Mouse (Mus musculus) spleen, postnatal 14 days (tissue): ENCODE data around the gene Lias.

ENCODE experiments used
- DNase-seq, 2 experiments: peaks; one replicate each; pipeline ENCODE4 v3.0.0; 2021 to 2022; ENCODE audit warnings: low spot score in 2 of 2

The Lias gene

DNA sequence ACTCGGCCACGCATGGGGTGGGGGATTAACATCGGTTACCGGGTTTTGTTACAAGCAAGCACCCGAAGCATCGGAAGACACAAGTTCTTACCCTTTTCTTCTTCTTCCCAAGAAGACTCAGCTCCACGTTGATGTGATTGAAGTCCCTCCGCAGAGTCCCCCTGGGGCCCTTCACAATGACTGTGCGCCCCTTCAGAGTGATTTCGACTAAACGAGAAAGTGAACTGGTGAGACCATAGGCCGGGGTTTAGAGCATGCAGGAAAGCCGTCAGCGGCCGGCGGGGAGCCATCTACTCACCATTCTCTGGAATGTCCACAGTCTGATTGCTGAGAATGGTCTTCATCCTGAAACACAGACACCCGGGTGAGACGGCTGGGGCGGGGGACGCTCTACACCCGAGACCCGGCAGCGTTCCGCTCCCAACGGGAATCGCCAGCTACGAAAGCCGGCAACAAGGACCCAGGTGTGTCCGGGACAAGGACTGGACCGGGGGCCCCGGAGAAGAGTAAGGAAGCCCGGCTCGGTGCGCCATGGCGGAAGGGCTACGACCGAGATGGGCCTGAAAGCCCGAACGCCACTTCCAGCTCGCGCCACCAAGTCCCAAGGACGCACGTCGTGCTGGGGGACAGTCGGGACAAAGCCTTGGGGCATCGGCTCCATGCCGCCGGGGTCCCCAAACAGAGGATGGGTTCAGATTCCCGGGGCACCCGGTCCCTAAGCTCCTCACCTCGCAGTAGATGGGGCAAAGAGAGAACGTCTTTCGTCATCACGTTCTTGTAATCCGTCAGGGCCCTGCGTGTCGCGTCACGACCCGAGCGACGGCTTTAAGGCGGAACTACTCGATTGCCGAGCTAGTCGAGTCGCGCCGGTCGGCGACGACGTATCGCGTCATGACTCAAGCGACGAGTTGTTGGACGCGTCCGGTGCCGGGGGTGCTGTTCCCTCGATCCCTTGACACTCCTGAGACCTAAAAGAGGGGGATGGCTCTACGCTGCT lies at the start of gene Lias, which contains the start of gene Rpl9:
Gene Lias, plus strand, starts transcription at position 850 of the 997 bp plus-strand sequence.
Gene Rpl9, minus strand, starts transcription at position 797 of the 997 bp plus-strand sequence.
- DNase-seq: peak; percentile 99

DNA sequence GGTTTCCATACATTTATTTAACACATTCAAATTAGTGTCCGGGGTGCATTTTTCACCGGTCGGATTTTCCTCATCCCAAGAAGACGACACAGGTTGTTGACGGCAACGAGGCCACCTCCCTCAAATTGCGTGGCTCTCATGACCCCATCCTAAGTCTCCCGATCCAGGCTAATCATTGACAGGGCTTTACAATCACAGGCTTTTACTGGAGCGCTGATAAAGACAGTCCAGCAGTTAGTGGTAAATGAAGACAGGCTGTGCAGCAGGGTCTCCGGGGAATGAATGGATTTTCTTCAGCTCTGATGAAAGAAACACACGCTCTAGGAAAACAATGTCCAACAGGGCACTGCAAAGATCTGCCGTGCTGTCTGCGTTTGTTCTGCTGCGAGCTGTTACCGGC lies 43.1 kb upstream of the Lias start, which contains the start of gene Klb:
Gene Klb, plus strand, starts transcription at position 147 of the 400 bp plus-strand sequence.
- DNase-seq: no peak

GRCm38 (mm10) chr5:65350508-65350907 lies 40.8 kb upstream of the Lias start:
- no peak for DNase-seq

DNA sequence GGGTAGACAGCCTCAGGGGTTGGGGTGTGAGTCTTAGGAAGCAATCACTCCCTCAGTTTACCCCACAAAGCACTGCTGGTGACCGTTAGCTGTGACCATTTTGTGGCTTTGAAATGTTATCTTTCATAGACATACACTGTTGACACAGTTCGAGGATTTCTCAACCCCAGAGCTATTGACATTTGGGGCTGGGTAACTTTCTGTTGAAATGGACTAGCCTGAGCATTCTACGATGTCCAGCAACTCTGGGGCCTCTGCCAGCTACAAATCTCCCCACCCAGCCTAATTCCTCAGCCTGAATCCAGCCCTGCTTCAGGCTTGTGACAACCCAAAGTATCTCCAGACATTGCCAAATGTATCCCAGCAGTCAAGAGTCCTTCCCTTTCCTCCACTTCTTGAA lies 37.2 kb upstream of the Lias start:
- no peak for DNase-seq

DNA sequence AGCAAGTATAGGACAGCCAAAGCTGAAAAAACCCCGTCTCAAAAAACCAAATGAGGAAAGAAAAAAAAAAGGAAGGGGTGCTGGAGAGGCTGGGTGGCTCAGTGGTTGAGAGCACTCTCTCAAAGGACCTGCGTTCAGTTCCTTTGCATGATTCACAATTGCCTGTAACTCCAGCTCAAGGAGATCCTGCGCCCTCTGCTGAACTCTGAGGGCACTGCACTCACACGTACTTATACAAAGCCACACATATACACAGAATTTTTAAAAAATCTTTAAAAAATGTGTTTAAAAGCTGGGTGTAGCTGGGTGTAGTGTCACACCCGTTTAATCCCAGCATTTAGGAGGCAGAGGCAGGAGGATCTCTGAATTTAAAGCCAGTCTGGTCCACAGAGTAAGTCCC lies 36.3 kb upstream of the Lias start:
- DNase-seq: no peak

- no peak for DNase-seq
Observed at GRCm38 (mm10) chr5:65356851-65357250, 34.4 kb upstream of the Lias start.

DNA sequence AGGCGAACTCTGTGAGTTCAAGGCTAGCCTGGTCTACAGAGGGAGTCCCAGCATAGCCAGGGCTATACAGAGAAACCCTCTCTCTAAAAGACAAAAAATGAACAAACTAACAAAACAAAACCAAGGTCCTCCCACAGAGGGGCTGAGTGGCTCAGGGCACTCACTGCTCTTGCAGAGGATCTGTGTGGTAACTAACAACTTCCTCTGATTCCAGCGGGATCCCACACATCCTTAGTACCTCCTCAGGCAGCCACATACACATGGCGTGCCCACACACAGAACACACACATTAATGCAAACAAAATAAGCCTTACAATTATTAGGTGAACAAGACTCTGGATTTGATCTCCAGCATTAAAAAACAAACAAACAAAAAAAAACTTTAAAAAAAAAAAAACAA lies 33.5 kb upstream of the Lias start:
- DNase-seq: no peak

GRCm38 (mm10) chr5:65367837-65368236 lies 23.5 kb upstream of the Lias start:
- DNase-seq: no peak

DNA sequence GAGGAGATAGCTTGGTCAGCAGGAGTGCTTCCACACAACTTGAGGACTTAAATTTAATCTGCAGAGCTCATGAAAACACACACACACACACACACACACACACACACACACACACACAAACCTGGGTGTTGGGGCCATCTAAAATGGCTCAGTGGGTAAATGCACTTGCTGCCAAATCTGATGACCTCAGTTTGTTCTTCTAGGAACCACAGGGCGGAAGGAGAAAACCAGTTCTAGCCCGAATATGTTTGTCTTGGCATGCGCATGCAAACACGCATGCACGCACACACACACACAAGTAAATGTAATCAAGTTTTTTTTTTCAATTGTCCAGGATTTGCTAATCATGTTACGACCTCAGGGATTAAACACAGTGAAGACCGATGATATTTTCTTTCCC lies 19.7 kb upstream of the Lias start:
- DNase-seq: no peak

- DNase-seq: no peak
Observed at GRCm38 (mm10) chr5:65374746-65375145, 16.6 kb upstream of the Lias start.

DNA sequence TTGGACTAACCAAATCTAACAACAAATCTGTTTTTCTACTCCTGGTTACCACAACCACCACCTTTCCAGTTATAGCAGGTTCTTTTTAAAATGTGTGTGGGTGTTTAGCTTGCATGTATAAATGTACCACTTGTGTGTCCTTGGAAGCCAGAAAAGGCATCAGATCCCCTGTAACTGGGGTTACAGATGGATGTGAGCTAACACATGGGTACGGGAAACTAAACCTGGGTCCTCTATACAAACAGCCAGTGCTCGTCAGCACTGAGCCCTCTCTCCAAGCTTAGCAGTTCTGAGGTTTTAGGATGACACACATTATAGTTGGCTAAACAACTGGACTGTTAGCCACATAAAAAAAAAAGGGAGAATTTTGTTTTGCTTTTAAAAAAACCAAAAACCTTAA lies 5.6 kb upstream of the Lias start:
- no peak for DNase-seq

DNA sequence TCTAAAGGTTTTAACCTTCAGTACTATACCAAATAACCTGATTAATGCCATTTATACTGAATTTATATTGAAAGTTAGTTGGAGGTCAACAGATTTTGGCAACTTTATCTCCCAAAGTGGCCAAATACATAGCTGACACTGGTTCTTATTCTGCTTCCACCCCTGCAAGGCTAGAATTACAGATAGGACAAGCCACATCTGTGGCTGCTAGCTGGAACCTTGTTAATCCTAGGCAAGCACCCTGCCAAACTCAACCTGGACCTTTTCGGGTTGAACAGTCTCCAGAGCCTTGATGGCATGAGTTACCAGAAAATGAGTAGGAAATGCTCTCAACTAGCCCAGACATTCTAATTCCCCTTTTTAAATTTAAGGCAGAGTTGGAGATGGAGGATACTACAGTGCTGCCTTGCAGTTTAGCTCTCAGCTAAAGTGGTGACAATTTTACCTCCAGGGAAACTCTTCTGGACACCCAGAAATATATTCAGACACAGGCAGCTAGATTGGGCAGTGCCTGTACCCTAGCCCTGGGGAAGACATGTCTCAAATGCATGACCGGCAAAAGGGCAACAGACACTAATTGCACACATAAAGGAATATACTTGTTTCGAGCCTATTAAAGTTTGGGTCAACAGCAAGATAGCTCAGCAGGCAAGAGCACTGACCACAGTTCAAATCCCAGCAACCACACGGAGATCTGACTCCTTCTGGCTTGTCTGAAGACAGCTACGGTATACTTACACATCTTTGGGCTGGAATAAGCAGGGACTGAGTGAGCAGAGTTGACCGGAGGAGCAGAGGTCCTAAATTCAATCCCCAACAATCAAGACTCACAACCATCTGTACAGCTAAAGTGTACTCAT lies 4.1 kb upstream of the Lias start:
- no peak for DNase-seq

- no peak for DNase-seq
Observed at GRCm38 (mm10) chr5:65391753-65392152, 456 bp downstream of the Lias start.

- no peak for DNase-seq
Observed at GRCm38 (mm10) chr5:65394425-65394824, 3.1 kb downstream of the Lias start.

DNA sequence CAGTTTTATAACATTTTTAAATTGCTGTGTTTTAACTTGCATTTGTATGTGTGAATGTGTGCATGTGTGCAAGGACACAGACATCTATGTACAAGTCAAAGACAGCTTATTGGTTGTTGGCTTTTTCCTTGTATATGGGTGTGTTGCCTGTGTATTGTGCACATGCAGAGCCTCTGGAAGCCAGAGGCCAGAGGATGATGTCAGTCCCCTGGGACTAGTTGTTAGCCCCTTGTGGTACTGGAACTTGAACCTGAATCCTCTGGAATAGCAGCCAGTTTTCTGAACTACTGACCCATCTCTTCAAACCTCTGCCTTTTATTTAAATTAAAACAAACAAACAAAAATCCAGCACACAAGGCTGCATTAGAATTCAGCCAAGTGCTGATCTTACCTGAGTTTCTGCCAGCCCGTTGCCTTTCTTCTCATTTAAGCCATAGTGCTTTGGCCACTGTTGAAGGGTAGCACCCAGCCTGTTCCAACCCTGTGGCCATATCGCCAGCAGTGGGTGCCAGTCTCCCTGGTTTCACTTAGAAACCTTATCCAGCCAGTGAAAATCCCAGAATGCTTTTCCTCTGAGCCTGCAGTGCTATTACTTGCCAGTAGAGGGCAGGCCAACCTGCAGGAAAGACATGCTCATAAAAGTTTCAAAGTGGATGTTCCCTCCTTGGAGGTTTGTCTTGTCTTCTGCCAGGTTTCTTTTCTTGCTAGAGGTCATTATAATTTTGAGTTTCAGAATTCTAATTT lies 10.1 kb downstream of the Lias start:
- peak; percentile 51 to 71 for DNase-seq

- DNase-seq: no peak
Observed at GRCm38 (mm10) chr5:65407989-65408388, 16.7 kb downstream of the Lias start.

DNA sequence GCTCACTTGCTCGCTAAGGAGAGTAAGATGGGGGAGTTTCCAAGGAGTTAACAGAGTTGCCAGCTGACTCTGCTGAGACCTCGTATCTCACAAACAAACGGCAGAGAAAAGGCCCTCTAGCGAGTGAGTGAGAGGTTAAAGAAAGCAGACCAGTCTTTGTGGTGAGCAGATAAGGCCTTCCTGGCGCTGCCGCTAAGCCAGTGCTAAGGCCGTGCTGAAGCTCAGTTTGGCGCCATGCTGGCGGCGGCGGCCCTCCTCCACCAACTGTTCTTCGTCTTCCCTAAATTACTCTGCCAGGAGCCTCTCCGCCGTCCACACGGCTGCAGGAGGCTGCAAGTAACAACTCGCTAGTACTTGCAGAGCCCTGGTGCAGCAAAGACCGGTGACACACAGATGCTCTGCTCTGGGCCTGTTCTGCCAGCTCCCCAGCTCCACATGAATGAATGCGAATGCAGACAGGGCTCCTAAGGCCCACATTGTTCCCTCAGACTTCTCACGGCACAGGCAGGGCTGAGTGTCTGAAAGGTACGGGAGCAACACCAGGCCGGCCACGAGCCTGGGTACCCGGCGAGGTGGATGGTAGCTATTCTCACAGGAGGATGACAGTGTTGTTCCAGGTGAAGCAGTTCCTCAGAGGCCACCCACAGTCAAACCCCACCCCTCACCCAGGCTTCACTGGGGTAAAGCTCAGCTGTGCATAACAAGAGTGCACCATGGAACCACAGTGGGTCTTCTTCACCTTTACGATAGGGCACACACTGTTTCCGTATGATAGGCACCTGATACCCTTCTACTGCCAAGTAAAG lies 24.6 kb downstream of the Lias start:
- no peak for DNase-seq

DNA sequence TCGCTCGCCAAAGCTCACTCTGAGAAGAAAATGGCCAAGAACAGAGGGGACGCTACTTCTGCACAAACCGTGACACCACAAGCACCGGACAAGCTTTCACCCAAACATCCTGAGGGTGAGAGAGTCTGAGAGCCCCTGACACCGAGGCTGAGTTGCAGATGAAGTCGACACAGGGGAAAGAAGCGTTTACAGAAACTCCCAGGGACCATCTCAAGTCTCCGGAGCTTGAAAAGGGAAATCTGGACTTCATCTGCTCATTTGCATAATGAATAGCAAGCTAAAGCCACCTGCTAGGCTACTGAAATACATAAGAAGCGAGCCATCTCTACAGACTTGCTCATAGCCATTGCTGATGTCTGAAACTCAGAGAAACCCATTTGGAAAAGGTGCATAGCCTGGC lies 27.8 kb downstream of the Lias start:
- DNase-seq: no peak

DNA sequence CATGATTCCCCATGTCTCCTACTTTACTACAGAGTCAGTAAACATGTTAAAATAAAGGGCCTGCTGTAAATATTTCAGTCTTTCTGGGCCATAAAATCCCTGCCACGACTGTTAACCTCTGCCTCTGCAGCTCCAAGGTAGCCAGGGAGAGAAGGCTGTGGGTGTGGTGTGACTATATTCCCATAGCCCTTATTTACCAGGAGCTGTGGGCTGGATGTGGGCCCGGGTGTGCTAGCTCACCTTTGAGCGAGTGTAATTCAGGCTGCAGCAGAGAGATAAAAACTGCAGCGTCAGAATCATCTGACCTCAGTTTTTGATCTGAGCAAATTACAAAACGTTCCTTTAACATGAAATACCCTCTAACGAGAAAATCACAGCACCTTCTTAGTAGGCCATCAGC lies 29.5 kb downstream of the Lias start:
- no peak for DNase-seq

GRCm38 (mm10) chr5:65422803-65423202 lies 31.5 kb downstream of the Lias start:
- DNase-seq: no peak

DNA sequence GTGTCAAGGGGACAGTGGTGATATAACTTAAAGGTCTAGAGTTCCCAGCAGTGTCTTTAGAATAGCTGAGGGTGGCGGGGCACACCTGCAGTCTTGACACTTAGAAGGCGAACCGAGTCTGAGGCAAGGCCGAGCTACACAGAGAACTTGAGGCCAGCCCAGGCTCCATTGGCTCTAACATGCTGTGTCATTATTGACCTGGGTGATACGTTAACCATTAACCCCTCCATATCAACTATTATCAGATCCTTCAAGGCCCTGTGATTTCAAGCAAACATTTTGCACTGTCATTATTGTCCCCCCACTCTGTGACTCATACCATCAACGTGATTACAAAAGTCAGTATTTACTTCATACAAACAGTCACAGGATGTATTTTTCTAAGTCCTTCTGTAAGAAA lies 32.9 kb downstream of the Lias start:
- DNase-seq: no peak
